Mouse (Mus musculus): ENCODE measurements at regions not wholly inside any gene's neighbourhood (a gene's known extent, or its start where the extent isn't known, plus 50 kb on each side); places are given as distances from the start of the nearest gene placed in this dataset.

DNA sequence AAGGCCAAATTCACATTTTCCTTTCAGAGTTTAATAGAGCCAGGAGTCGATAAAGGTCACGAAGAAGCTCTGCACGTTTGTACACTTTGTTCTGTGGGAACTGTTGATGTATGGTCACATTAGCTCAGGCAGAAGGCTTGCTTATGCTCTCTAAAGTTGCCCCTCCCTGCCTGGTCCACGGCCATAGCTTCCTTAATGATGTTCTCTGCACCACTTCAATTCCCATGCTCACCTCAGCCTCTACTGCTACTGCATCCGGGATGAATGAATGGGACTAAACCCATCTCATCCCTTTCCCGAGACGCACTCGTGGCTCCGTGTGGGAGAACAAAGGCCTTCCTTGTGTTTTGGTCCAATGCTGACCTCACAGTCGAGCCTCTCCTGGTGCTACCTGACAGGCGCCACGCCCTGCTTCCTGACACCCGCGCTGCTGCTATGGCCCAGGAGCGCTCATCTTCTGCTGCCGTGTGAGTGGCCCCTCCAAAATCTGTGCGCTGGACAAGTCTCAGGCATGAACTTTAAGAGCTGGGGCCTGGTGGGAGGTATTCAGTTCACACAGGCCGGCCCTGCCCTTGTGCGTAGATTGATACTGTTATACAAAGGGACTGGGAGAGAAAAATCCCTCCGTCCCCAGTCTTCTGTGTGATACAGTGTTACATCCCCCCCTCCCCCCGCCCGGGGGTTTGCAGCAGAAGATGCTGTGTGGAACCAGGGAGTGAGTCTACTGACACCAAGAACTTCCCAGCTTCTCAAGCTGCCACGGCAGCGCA lies 386.3 kb upstream of the Trpc7 start:
- H3K27me3 ChIP-seq = no peaks in the 10 kb centered on the region
- peak overlapping the region; percentile 43 for H3K27ac ChIP-seq (replicated peaks)
- 64% methylated on average over 24 of the region's 24 CpGs for WGBS
- ATAC-seq (ENCODE audit: low FRiP score, low read depth) = peak; percentile 68; the same call in 1 of the 2 replicates
- no peak overlapping the region for H3K4me3 ChIP-seq
- H3K9ac ChIP-seq = no peak overlapping the region
- no peak overlapping the region for H3K4me2 ChIP-seq
- peaks cover 8% of the 10 kb centered on the region for H3K4me1 ChIP-seq (replicated peaks)
- no peaks in the 10 kb centered on the region for H3K9me3 ChIP-seq
- no peaks in the 10 kb centered on the region for H3K36me3 ChIP-seq

DNA sequence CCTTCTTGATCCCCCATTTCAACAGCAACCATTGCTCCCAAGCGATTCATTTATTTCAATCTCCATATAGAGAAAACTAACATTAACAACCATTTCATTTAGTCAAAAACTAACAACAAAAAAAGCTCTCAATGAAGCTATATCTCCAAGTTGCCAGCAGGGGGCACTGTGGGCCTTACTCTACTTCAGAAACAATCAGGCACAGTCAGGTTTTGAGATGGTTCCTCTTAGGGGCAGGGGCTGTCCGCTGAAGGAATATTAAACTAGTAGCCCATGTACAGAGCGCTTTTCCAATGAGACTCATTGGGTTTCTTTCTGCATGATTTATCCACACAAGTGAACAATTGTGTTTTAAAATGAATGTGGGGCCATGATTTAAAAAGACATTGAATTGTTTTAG lies 385.7 kb upstream of the Trpc7 start:
- peaks cover 8% of the 10 kb centered on the region for H3K4me1 ChIP-seq (replicated peaks)
- H3K4me2 ChIP-seq = no peak overlapping the region
- H3K9me3 ChIP-seq = no peaks in the 10 kb centered on the region
- peak; percentile 66; the same call in 1 of the 2 replicates for ATAC-seq (ENCODE audit: low FRiP score, low read depth)
- H3K4me3 ChIP-seq = no peak overlapping the region
- H3K36me3 ChIP-seq = no peaks in the 10 kb centered on the region
- no peak overlapping the region for H3K9ac ChIP-seq
- 17% methylated on average over 3 of the region's 3 CpGs for WGBS
- no peaks in the 10 kb centered on the region for H3K27me3 ChIP-seq
- no peak overlapping the region for H3K27ac ChIP-seq (replicated peaks)

DNA sequence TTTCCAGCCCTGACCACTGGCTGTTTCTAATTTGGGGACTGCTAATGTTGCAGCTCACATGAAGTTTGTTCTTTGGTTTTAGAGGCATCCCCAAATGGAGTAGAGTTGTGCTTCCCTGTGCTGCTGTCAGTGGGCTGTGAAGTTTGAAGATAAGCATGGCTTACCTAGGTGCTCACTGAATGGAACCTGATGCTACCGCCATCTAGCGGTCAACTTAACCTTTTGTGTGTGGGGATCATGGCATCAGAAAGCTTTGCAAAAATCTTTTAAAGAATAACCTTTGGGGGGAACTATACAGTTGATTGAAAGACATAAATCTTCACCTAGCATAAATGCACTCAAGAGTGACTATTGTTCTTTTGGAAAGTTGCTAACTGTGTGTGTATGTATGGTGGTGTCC lies 382.8 kb upstream of the Trpc7 start:
- 4% methylated on average over 2 of the region's 2 CpGs for WGBS

DNA sequence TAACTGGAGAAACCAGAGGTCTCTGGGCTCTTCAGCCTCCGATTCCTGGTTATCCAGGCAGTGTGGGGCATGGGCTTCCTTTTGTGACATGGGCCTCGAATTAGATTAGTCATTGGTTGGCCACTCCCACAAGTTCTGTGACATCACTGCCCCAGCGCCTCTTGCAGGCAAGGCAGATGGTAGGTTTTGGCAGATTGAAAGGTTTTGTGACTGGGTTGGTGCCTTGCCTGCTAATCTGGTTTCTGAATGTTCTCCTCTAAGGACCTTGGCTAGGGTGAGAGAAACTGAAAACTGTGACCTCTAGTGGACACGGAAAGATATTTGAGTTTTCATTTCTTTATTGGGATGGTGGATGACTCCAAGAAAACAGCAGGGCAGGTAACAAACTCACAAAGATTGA lies 381.3 kb upstream of the Trpc7 start:
- Histone ChIP-seq H3K27me3 (no peaks in the 10 kb centered on the region), H3K4me2 (no peak overlapping the region), H3K9ac (no peak overlapping the region), H3K27ac (replicated peaks) (no peak overlapping the region), H3K9me3 (no peaks in the 10 kb centered on the region), H3K4me1 (replicated peaks) (peaks cover 5% of the 10 kb centered on the region), H3K36me3 (no peaks in the 10 kb centered on the region), H3K4me3 (no peak overlapping the region)
- 43% methylated on average over 4 of the region's 4 CpGs for WGBS
- ATAC-seq (ENCODE audit: low FRiP score, low read depth) = no peak

More for the DNA sequence above, 382.8 kb upstream of the Trpc7 start:
- H3K4me3 ChIP-seq = no peak overlapping the region
- no peaks in the 10 kb centered on the region for H3K27me3 ChIP-seq
- no peak overlapping the region for H3K4me2 ChIP-seq
- no peak overlapping the region for H3K9ac ChIP-seq
- ATAC-seq (ENCODE audit: low FRiP score, low read depth) = no peak
- H3K9me3 ChIP-seq = no peaks in the 10 kb centered on the region
- H3K36me3 ChIP-seq = no peaks in the 10 kb centered on the region
- H3K4me1 ChIP-seq (replicated peaks) = peaks cover 8% of the 10 kb centered on the region
- H3K27ac ChIP-seq (replicated peaks) = no peak overlapping the region

DNA sequence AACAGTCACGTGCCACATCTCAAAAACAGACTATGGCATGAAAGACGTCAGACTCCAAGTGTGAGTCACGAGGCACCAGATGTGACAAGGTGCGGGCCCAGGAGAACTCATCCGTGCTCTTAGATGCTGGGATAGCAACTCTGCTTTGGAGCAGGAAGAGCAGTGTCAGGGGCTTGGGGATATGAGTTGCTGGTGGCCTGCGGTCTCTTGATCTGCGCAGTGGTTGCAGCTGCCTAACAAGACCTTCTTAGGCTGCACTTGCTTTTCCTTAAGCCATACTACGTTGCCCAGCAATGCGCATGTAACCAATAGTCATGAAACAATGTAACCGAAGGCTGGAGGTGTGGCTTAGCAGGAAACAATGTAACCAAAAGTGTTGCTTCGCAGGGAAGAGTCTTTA lies 380.1 kb upstream of the Trpc7 start:
- no peaks in the 10 kb centered on the region for H3K4me1 ChIP-seq (replicated peaks)
- H3K4me3 ChIP-seq = no peak overlapping the region
- WGBS = 89% methylated on average over 11 of the region's 11 CpGs
- no peaks in the 10 kb centered on the region for H3K27me3 ChIP-seq
- no peaks in the 10 kb centered on the region for H3K9me3 ChIP-seq
- no peak overlapping the region for H3K9ac ChIP-seq
- H3K4me2 ChIP-seq = no peak overlapping the region
- no peak overlapping the region for H3K27ac ChIP-seq (replicated peaks)
- H3K36me3 ChIP-seq = no peaks in the 10 kb centered on the region
- no peak for ATAC-seq (ENCODE audit: low FRiP score, low read depth)

DNA sequence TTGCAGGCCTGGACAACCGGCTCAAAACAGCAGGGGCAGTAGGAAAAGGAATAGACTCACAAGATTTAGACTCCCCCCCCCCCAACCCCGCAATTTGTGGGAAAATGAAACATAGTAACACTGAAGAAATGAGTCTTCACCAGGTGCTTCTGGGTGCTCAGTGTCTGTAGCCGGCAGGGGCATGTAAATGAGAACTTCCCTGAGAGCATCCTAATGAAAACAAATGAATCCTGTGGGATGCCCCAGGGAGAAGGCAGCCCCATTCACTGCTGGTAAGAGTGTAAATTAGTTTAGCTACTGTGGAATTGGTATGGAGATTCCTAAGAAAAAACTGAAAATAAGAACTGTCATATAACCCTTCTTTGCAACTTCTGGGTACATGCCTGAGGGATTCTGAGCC lies 377.8 kb upstream of the Trpc7 start:
- 15% methylated on average over 3 of the region's 3 CpGs for WGBS
- Histone ChIP-seq H3K4me3 (no peak overlapping the region), H3K9ac (no peak overlapping the region), H3K4me1 (replicated peaks) (no peaks in the 10 kb centered on the region), H3K27me3 (no peaks in the 10 kb centered on the region), H3K36me3 (no peaks in the 10 kb centered on the region), H3K9me3 (no peaks in the 10 kb centered on the region), H3K27ac (replicated peaks) (no peak overlapping the region), H3K4me2 (no peak overlapping the region)
- ATAC-seq (ENCODE audit: low FRiP score, low read depth) = no peak

DNA sequence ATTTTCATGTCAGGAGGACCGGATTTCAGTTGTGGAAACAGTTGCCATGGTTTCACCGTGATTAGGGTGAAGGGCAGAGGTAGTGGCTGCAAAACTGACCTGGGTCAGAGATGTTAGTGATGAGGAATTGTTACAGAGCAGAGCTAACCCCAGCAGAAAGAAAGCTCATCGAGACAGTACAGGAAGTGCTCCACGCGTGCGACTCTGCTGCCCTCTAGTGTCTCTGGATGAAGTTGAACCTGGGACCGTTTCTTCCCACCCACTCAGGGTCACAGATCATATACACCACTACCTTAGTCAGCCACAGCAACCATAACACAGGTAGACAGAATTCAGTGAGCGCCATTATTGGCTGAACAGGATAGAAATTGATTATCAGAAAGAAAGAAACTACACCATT lies 373.8 kb upstream of the Trpc7 start:
- no peak overlapping the region for H3K4me2 ChIP-seq
- no peaks in the 10 kb centered on the region for H3K36me3 ChIP-seq
- H3K4me3 ChIP-seq = no peak overlapping the region
- no peak overlapping the region for H3K9ac ChIP-seq
- H3K4me1 ChIP-seq (replicated peaks) = no peaks in the 10 kb centered on the region
- H3K9me3 ChIP-seq = no peaks in the 10 kb centered on the region
- ATAC-seq (ENCODE audit: low FRiP score, low read depth) = peak; percentile 86
- WGBS = 14% methylated on average over 8 of the region's 8 CpGs
- no peaks in the 10 kb centered on the region for H3K27me3 ChIP-seq
- no peak overlapping the region for H3K27ac ChIP-seq (replicated peaks)

DNA sequence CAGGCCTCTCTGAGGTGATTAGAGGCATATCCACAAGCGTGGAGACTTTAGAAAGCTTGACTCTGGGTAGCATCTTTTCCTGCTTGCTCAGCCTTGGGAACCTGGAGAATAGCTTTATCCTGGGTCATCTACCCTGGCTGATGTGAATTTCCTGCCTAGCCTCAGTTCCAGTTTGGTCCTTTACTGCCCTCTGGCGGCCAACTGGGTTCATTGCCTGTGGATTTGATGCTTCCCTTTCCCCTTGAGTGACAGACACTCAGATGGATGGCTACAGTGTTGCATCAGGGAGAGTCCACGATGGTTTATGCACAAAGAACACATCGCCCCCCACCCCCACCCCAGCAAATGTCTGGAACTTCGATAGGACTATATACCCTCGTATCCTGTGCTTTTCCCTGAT lies 364.1 kb upstream of the Trpc7 start:
- Histone ChIP-seq H3K9me3 (no peaks in the 10 kb centered on the region), H3K36me3 (no peaks in the 10 kb centered on the region), H3K27me3 (no peaks in the 10 kb centered on the region), H3K27ac (replicated peaks) (peak overlapping the region; percentile 48; the same call in 1 of the 2 replicates), H3K4me1 (replicated peaks) (peaks cover 4% of the 10 kb centered on the region; the same call in 1 of the 2 replicates), H3K4me2 (no peak overlapping the region), H3K9ac (no peak overlapping the region), H3K4me3 (no peak overlapping the region)
- WGBS = 5% methylated on average over 6 of the region's 6 CpGs
- peak; percentile 76 for ATAC-seq (ENCODE audit: low FRiP score, low read depth)

DNA sequence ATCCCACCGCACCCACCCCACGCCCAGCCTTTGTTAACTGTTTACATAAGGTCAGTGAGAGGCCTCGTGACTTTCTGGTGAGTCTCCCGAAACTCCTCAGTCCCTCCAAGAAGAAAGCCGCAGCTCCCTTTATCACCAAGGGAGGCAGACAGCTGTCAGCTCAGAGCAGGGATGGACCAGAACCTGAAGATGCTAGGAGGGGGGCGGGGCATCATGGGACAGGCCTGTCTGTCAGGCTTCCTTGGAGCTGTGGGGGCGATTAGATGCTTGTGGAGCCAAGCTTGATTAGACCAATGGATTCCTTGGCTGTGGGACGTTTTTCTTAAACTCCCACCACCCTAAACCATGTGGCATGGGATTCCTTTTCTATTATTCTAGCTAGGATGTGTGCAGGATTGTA lies 363.7 kb upstream of the Trpc7 start:
- Histone ChIP-seq H3K27ac (replicated peaks) (peak overlapping the region; percentile 48; the same call in 1 of the 2 replicates), H3K36me3 (no peaks in the 10 kb centered on the region), H3K9ac (no peak overlapping the region), H3K9me3 (no peaks in the 10 kb centered on the region), H3K4me1 (replicated peaks) (peaks cover 4% of the 10 kb centered on the region; the same call in 1 of the 2 replicates), H3K4me2 (no peak overlapping the region), H3K4me3 (no peak overlapping the region), H3K27me3 (no peaks in the 10 kb centered on the region)
- WGBS = 69% methylated on average over 8 of the region's 8 CpGs
- peak; percentile 48; the same call in 1 of the 2 replicates for ATAC-seq (ENCODE audit: low FRiP score, low read depth)

DNA sequence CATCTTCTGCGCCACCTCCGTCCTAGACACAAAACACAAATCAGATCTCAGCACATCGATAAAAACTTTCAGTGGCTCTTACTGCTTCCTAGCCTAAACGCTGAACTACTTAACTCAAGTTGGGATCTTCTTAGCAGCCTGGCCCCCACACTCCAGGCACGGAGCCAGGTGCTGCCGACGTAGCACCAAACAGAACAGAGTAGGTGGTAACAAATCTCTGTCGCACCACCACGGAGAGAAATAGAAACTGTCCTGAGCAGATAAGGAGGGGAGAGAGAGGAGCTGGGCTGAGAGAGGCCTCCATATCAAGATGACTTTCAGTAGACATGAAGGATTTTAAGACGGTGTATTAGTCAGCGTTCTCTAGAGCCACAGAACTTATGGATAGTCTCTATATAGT lies 360.1 kb upstream of the Trpc7 start:
- H3K4me1 ChIP-seq (replicated peaks) = peaks cover 4% of the 10 kb centered on the region; the same call in 1 of the 2 replicates
- ATAC-seq (ENCODE audit: low FRiP score, low read depth) = no peak
- H3K4me2 ChIP-seq = no peak overlapping the region
- no peaks in the 10 kb centered on the region for H3K36me3 ChIP-seq
- no peaks in the 10 kb centered on the region for H3K27me3 ChIP-seq
- H3K4me3 ChIP-seq = no peak overlapping the region
- H3K9me3 ChIP-seq = no peaks in the 10 kb centered on the region
- no peak overlapping the region for H3K27ac ChIP-seq (replicated peaks)
- H3K9ac ChIP-seq = no peak overlapping the region
- 90% methylated on average over 11 of the region's 11 CpGs for WGBS

DNA sequence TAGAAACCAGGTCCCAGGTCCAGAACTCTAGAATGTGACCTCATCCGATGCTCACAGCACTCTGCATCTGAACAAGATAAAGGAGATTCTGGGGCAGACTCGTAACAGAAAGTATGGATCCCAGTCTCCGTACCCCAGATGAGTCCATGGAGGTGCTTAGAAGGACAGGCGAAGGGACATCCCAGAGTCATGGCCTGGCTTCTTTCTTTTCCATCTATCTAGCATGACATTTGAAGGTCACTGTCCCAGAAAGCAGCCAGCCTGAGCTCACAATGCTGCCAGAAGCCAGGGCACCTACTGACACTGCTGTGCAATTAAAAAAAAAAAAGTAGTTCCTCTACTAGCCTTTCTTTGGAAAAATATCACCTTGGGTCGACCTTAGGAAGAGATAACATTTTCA lies 354.1 kb upstream of the Trpc7 start:
- Histone ChIP-seq H3K27me3 (no peaks in the 10 kb centered on the region), H3K9ac (no peak overlapping the region), H3K27ac (replicated peaks) (no peak overlapping the region), H3K4me3 (no peak overlapping the region), H3K9me3 (no peaks in the 10 kb centered on the region), H3K4me2 (no peak overlapping the region), H3K36me3 (no peaks in the 10 kb centered on the region), H3K4me1 (replicated peaks) (peaks cover 7% of the 10 kb centered on the region)
- no peak for ATAC-seq (ENCODE audit: low FRiP score, low read depth)
- WGBS = 90% methylated on average over 5 of the region's 5 CpGs

DNA sequence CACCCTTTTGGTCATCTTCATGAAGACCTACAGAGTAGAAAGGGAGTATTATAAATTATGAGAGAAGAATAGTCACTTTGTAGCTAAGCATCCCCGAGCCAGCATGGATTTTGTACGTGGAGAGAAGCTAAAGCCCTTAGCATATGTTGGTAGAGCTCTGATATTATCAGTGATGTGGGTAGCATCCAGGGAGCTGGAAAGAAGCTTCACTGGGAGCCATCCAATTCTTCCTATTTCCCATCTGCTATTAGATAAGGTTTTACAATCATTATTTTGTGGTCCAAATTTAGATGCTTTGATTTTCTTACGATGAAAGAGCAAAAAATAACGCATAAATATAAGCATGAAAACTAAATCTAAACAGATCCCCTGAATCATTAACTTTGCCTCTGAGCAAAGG lies 353.6 kb upstream of the Trpc7 start:
- H3K27me3 ChIP-seq = no peaks in the 10 kb centered on the region
- no peaks in the 10 kb centered on the region for H3K9me3 ChIP-seq
- H3K4me1 ChIP-seq (replicated peaks) = peaks cover 7% of the 10 kb centered on the region
- H3K27ac ChIP-seq (replicated peaks) = no peak overlapping the region
- H3K4me2 ChIP-seq = no peak overlapping the region
- WGBS = 88% methylated on average over 4 of the region's 4 CpGs
- no peak overlapping the region for H3K4me3 ChIP-seq
- no peak overlapping the region for H3K9ac ChIP-seq
- no peaks in the 10 kb centered on the region for H3K36me3 ChIP-seq
- no peak for ATAC-seq (ENCODE audit: low FRiP score, low read depth)

Measured in hindbrain, embryonic 15.5 days (tissue).